Mouse (Mus musculus) C2C12 (cell line): ENCODE measurements around the gene Cdc14a.

ENCODE experiments used
- CEBPB ChIP-seq: IDR thresholded peaks from one replicate; pipeline ENCODE4 v1.6.1; 2011; ENCODE audit warnings: low read depth, mild to moderate bottlenecking, control low read depth, moderate library complexity
- CTCF ChIP-seq: IDR thresholded peaks from one replicate; pipeline ENCODE4 v1.5.1; 2011; ENCODE audit not compliant: control insufficient read depth, insufficient read depth, insufficient read length
- FOSL1 ChIP-seq: IDR thresholded peaks from one replicate; pipeline ENCODE4 v1.8.0; 2011; ENCODE audit warnings: mild to moderate bottlenecking, low read length; ENCODE audit not compliant: poor library complexity, insufficient read depth, severe bottlenecking
- MAX ChIP-seq: IDR thresholded peaks from one replicate; pipeline ENCODE4 v1.6.1; 2011; ENCODE audit warnings: mild to moderate bottlenecking, control low read depth
- MYOG ChIP-seq: IDR thresholded peaks from one replicate; pipeline ENCODE4 v1.6.1; 2011; ENCODE audit not compliant: control insufficient read depth, insufficient read length; ENCODE audit errors: extremely low read depth
- USF1 ChIP-seq: IDR thresholded peaks from one replicate; pipeline ENCODE4 v1.6.1; 2011; ENCODE audit warnings: low read depth, mild to moderate bottlenecking, control low read depth, moderate library complexity

- no peak for TF ChIP-seq CTCF
- no peak for TF ChIP-seq CEBPB
- no peak for TF ChIP-seq USF1
- TF ChIP-seq MAX = no peak
- no peak for TF ChIP-seq FOSL1
- no peak for TF ChIP-seq MYOG
These were observed 86.0 kb downstream of the Cdc14a start for GRCm38 (mm10) chr3:116337840-116338239.
